Mouse (Mus musculus): Measurements from ENCODE around the gene Abl2. TPM values are rescaled to one million over a fixed set of nuclear protein-coding genes. Genes with fewer than 3 reads are reported as not detected.
A peak's percentile ranks its signal among the peaks of the same experiment; 100 is the strongest.

Gene Abl2
- polyA plus RNA-seq, 1 experiment from 2014 or later, result 4.2 TPM

DNA sequence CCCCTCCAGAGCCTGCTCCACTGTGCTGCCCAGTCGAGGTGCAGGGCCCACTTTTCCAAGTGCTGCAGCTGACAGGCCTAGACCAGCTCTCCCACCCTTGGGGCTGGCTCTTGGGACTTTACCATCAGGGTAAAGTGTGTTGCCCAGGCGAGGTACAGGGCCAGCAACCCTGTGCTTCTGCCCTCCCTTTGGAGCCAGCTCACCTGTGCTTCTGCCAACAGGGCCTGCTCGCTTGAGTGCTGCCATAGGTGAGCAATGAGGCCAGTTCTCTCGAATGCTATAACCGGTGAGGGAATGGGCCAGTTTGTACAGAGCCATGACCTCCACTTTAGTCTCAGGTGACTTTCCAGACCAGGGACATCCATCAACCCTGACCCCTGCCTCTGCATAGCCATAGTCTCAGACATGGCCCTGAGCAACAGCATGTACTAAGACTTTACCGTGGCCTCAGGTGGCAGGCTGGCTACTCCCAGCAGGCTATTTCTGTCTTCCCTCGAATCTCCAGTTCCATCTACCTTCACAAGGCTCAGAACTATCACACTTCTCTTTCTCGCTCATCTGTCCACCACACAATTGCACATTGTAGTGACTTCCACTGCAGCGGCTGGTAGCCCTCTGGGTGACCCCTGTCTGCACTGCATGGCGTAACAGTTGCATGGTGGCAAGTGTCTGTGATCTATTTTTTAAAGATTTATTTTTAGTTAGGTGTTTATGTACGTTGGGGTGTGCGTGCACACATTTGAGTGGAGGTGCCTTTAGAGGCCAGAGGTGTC lies 46.7 kb downstream of the Abl2 start:
- Histone ChIP-seq H3K4me3 (ENCODE audit: low read length) (no peak overlapping the region), H3K4me2 (ENCODE audit: low read depth, low read length) (no peak overlapping the region), H3K9me3 (ENCODE audit: control insufficient read depth, low read length) (no peaks in the 10 kb centered on the region), H3K9ac (ENCODE audit: low read length) (no peak overlapping the region), H3K27me3 (ENCODE audit: control insufficient read depth, insufficient read depth, low read depth, low read length) (no peaks in the 10 kb centered on the region), H3K4me1 (replicated peaks; ENCODE audit: control insufficient read depth, insufficient read depth, low read length) (no peaks in the 10 kb centered on the region), H3K27ac (ENCODE audit: low read length) (no peak overlapping the region), H3K36me3 (ENCODE audit: control insufficient read depth, insufficient read depth, low read length) (no peaks in the 10 kb centered on the region)
- no peak for ATAC-seq (ENCODE audit: low read depth)
- WGBS, result 63% methylated on average over 12 of the region's 12 CpGs

DNA sequence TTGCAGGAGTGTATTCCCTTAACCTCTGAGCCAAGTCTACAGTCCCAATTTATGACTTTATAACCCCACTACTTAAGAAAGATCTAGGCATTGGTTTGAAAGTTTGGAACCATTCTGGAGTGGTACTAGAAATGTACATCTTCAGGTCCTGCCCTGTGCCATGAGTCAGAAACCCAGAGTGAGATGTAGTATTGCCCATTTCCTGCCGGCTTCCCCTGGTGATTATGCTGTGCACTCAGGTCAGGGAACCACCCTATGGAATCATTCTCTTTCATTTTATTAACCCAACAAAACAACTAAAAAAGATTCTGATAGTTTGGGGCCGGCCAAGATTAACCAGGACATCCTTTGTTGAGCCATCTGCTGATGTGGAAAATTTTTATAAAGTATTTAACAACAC lies 47.4 kb downstream of the Abl2 start:
- ATAC-seq (ENCODE audit: low read depth), result no peak
- H3K9ac ChIP-seq (ENCODE audit: low read length), result no peak overlapping the region
- no peak overlapping the region for H3K27ac ChIP-seq (ENCODE audit: low read length)
- H3K4me2 ChIP-seq (ENCODE audit: low read depth, low read length), result no peak overlapping the region
- no peaks in the 10 kb centered on the region for H3K36me3 ChIP-seq (ENCODE audit: control insufficient read depth, insufficient read depth, low read length)
- 82% methylated on average over 2 of the region's 2 CpGs for WGBS
- no peaks in the 10 kb centered on the region for H3K27me3 ChIP-seq (ENCODE audit: control insufficient read depth, insufficient read depth, low read depth, low read length)
- H3K4me3 ChIP-seq (ENCODE audit: low read length), result no peak overlapping the region
- no peaks in the 10 kb centered on the region for H3K4me1 ChIP-seq (replicated peaks; ENCODE audit: control insufficient read depth, insufficient read depth, low read length)
- H3K9me3 ChIP-seq (ENCODE audit: control insufficient read depth, low read length), result no peaks in the 10 kb centered on the region

DNA sequence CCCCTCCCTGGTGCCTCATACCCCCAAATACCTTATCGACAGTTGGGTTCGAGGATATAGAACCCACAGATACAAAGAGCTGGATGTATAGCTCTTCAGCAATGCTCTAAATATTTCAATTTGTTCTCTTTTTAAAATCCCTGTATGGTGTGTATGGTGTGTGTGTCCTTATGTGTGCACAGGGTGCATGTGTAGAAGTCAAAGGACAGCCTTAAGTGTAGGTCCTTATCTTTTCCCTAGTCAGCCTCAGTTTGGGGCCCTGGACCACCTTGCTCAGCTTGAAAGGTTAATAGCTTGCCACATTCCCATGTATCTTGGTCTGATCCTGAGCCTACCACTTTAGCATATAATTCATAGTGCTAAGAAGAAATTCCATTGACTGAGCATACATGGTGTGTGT lies 49.9 kb downstream of the Abl2 start:
- no peaks in the 10 kb centered on the region for H3K9me3 ChIP-seq (ENCODE audit: control insufficient read depth, low read length)
- no peaks in the 10 kb centered on the region for H3K4me1 ChIP-seq (replicated peaks; ENCODE audit: control insufficient read depth, insufficient read depth, low read length)
- 91% methylated on average over 2 of the region's 2 CpGs for WGBS
- no peaks in the 10 kb centered on the region for H3K36me3 ChIP-seq (ENCODE audit: control insufficient read depth, insufficient read depth, low read length)
- no peaks in the 10 kb centered on the region for H3K27me3 ChIP-seq (ENCODE audit: control insufficient read depth, insufficient read depth, low read depth, low read length)
- H3K9ac ChIP-seq (ENCODE audit: low read length), result no peak overlapping the region
- no peak overlapping the region for H3K27ac ChIP-seq (ENCODE audit: low read length)
- H3K4me3 ChIP-seq (ENCODE audit: low read length), result no peak overlapping the region
- no peak for ATAC-seq (ENCODE audit: low read depth)
- no peak overlapping the region for H3K4me2 ChIP-seq (ENCODE audit: low read depth, low read length)

DNA sequence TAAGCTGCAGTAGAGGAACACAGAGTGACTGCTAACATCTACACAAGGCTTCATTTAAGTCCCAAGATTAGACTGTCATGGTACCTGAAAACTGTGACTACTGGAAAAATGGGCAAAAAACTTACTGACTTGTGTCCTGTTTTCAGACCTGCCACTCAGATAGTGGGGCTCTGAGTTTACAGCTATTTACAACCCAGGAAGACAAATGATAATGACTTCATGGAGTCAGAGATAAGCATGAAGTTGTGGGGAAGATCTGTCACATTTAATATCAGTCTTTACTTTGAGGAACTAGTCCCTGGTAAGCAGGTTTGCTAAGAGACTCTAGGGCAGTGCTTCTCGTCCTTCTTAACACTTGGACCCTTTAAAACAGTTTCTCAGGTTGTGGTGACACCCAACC lies 51.7 kb downstream of the Abl2 start:
- no peaks in the 10 kb centered on the region for H3K27me3 ChIP-seq (ENCODE audit: control insufficient read depth, insufficient read depth, low read depth, low read length)
- H3K9ac ChIP-seq (ENCODE audit: low read length), result no peak overlapping the region
- H3K4me3 ChIP-seq (ENCODE audit: low read length), result no peak overlapping the region
- 67% methylated on average over 1 of the region's 1 CpGs for WGBS
- no peaks in the 10 kb centered on the region for H3K36me3 ChIP-seq (ENCODE audit: control insufficient read depth, insufficient read depth, low read length)
- H3K27ac ChIP-seq (ENCODE audit: low read length), result no peak overlapping the region
- no peak for ATAC-seq (ENCODE audit: low read depth)
- H3K9me3 ChIP-seq (ENCODE audit: control insufficient read depth, low read length), result no peaks in the 10 kb centered on the region
- H3K4me1 ChIP-seq (replicated peaks; ENCODE audit: control insufficient read depth, insufficient read depth, low read length), result peaks cover 7% of the 10 kb centered on the region
- H3K4me2 ChIP-seq (ENCODE audit: low read depth, low read length), result no peak overlapping the region

DNA sequence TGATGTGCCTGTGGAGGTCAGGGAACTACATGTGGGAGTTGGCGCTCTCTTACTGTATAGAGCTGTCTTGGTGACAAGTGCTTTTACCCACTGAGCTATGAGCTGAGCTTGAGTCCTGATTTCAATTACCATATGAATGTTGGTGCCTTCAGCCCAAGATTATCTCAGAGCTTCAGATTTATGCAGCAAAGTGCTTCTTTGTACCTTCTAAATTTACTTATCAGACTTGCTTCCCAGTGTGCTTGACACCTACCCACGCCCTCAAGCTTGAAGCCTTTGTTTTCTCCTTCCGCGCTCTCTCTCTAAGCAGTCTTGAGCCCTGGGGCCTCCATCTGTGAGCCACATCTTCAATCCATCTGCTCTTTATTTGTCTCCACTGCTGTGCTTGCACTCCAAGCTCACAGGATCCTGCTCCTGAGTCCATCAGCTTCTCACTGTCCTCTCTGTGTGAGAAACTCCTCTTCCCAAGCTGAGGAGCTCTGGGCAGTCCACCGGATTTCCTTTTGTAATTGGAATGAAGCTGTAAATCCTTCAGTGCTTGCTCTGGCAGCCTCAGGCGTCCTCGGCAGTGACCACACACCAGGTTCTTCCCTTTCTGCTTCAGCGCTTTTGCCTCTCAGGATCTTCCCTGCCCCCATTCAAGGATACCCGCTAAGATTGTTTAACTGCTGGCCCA lies 55.4 kb downstream of the Abl2 start:
- no peaks in the 10 kb centered on the region for H3K27me3 ChIP-seq (ENCODE audit: control insufficient read depth, insufficient read depth, low read depth, low read length)
- H3K4me2 ChIP-seq (ENCODE audit: low read depth, low read length), result 0 out of 2 replicates have a peak overlapping the region, but pooled peaks have one; percentile 5
- peak overlapping the region; percentile 75 for H3K27ac ChIP-seq (ENCODE audit: low read length)
- peaks cover 17% of the 10 kb centered on the region for H3K4me1 ChIP-seq (replicated peaks; ENCODE audit: control insufficient read depth, insufficient read depth, low read length)
- no peak overlapping the region for H3K4me3 ChIP-seq (ENCODE audit: low read length)
- no peaks in the 10 kb centered on the region for H3K9me3 ChIP-seq (ENCODE audit: control insufficient read depth, low read length)
- no peak for ATAC-seq (ENCODE audit: low read depth)
- H3K36me3 ChIP-seq (ENCODE audit: control insufficient read depth, insufficient read depth, low read length), result no peaks in the 10 kb centered on the region
- 32% methylated on average over 9 of the region's 9 CpGs for WGBS
- 0 out of 2 replicates have a peak overlapping the region, but pooled peaks have one; percentile 22 for H3K9ac ChIP-seq (ENCODE audit: low read length)

DNA sequence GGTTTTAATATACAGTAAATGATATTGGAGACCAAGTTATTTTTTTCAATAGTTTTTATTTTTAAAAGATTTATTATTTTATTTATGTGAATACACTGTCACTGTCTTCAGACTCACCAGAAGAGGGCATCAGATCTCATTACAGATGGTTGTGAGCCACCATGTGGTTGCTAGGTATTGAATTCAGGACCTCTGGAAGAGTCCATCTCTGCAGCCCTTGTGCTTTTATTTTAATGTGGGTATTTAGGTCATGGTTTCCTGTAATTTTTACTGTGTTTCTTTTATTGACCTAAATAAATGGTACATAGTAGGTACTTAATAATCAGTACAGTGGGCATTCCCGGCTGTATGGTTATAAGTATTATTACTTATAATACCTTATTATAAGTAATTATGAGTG lies 56.1 kb downstream of the Abl2 start:
- no peak overlapping the region for H3K4me2 ChIP-seq (ENCODE audit: low read depth, low read length)

DNA sequence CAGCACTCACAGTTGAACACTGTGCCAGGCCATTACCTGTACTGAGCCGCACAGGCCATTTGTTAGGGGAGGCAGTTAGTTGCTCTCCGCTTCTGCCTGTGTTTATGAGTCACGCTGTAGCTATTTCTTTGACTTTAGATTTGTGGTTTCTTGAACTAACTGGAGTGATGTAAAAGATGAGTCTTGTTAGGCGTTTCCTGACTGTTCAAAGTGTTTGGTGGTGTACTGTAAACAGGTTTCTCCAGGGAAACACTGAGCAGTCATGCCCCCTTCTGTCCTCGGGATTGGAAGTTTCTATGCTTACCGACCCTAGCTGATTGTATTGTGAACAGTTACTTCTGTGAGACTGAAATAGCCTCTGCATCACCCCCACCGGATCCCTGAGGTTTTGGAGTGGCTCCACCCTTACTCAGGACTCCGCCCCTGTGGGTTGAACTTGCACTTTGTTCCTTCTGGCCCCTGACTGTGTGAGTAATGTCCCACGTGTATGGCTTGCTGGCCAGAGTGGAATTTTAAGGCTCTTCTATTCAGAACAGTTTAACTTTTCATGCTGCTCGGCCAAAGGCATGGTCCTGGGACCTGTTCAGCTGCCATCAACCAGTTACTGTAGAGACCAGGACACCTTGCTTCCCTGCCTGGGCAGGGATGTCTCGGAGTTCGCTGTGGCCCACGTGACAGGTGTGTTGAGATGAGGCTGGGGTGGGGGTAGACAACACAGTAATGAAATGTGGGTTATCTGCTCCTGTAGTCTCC lies 57.0 kb downstream of the Abl2 start:
- Histone ChIP-seq H3K9me3 (ENCODE audit: control insufficient read depth, low read length) (no peaks in the 10 kb centered on the region), H3K9ac (ENCODE audit: low read length) (peak overlapping the region; percentile 40), H3K4me2 (ENCODE audit: low read depth, low read length) (peak overlapping the region; percentile 55), H3K27ac (ENCODE audit: low read length) (peak overlapping the region; percentile 80), H3K4me1 (replicated peaks; ENCODE audit: control insufficient read depth, insufficient read depth, low read length) (peaks cover 17% of the 10 kb centered on the region), H3K4me3 (ENCODE audit: low read length) (peak overlapping the region; percentile 39), H3K27me3 (ENCODE audit: control insufficient read depth, insufficient read depth, low read depth, low read length) (no peaks in the 10 kb centered on the region), H3K36me3 (ENCODE audit: control insufficient read depth, insufficient read depth, low read length) (no peaks in the 10 kb centered on the region)
- ATAC-seq (ENCODE audit: low read depth), result peak; percentile 83
- WGBS, result 20% methylated on average over 13 of the region's 13 CpGs

More for the DNA sequence above, 56.1 kb downstream of the Abl2 start:
- WGBS, result 89% methylated on average over 1 of the region's 1 CpGs
- H3K4me1 ChIP-seq (replicated peaks; ENCODE audit: control insufficient read depth, insufficient read depth, low read length), result peaks cover 17% of the 10 kb centered on the region
- H3K4me3 ChIP-seq (ENCODE audit: low read length), result no peak overlapping the region
- no peak overlapping the region for H3K9ac ChIP-seq (ENCODE audit: low read length)
- H3K36me3 ChIP-seq (ENCODE audit: control insufficient read depth, insufficient read depth, low read length), result no peaks in the 10 kb centered on the region
- ATAC-seq (ENCODE audit: low read depth), result no peak
- H3K27ac ChIP-seq (ENCODE audit: low read length), result no peak overlapping the region
- no peaks in the 10 kb centered on the region for H3K9me3 ChIP-seq (ENCODE audit: control insufficient read depth, low read length)
- H3K27me3 ChIP-seq (ENCODE audit: control insufficient read depth, insufficient read depth, low read depth, low read length), result no peaks in the 10 kb centered on the region

DNA sequence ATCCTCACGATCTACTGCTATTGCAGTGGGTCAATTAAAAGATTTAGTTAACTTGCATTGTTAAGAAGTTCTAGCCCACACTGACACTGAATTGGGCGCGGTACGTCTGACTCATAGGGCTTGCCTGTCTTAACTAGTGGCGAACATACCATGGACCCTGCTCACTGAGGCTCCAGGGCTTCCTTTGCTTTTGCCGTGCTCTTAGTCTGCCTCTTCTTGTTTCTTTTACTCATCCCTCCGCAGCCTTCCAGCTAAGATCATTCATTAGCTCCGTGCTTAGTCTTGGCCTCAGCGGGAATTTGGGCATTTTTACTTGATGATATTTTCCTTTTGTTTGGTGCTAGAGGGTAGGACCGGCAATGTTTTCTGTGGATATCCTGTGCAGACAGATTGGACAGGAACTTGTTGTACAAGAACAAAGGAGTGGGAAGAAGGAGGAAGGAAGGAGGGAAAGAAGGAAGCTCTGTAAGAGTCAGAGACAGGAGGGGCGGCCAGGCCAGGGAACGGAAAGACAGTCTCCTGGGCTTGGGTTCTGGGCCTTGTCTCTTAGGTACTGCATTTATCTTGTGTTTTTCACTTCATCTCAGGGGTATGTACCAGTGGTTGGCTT lies 58.5 kb downstream of the Abl2 start:
- peaks cover 21% of the 10 kb centered on the region for H3K4me1 ChIP-seq (replicated peaks; ENCODE audit: control insufficient read depth, insufficient read depth, low read length)

More for the DNA sequence above, 58.5 kb downstream of the Abl2 start:
- Histone ChIP-seq H3K9me3 (ENCODE audit: control insufficient read depth, low read length) (no peaks in the 10 kb centered on the region), H3K36me3 (ENCODE audit: control insufficient read depth, insufficient read depth, low read length) (no peaks in the 10 kb centered on the region), H3K27ac (ENCODE audit: low read length) (peak overlapping the region; percentile 40; the same call in 1 of the 2 replicates), H3K4me3 (ENCODE audit: low read length) (peak overlapping the region; percentile 1; the same call in 1 of the 2 replicates), H3K27me3 (ENCODE audit: control insufficient read depth, insufficient read depth, low read depth, low read length) (no peaks in the 10 kb centered on the region), H3K4me2 (ENCODE audit: low read depth, low read length) (peak overlapping the region; percentile 12; the same call in 1 of the 2 replicates), H3K9ac (ENCODE audit: low read length) (no peak overlapping the region)
- ATAC-seq (ENCODE audit: low read depth), result no peak; the same call in 1 of the 2 replicates
- 50% methylated on average over 12 of the region's 12 CpGs for WGBS

All from lung, embryonic 16.5 days (tissue).